21 mouse cellular contexts compared by ENCODE assay signal in the genomic region with DNA sequence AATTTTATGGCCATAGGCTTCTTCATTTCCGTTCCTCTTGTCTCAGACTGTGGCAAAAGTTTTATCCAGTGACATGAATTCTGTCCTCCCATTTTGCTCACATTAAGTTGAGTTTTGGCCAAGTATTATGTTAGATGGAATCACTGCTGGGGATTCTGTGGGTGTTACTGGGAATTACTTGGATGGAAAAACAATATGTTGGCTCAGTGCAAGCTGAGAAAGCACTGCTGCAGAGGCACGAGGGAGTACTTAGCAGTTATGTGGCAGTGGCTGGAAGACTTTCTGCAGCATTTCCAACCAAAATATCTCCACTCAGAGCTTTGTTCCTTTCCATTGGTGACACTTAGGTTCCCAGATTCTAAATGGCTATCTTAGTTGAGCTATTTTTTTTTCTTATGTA.
DNase-seq lines count a peak whose midpoint lies in the region; ATAC-seq and TF ChIP-seq lines count a peak whose summit lies in the region.
"Had no signal": no experiment of that assay in that cellular context is flagged by ENCODE, and none has a peak within 500 bp of the region (broad histone marks: within the 10 kb centered on the region; RNA-seq: fewer than 3 reads in every experiment).

No protein-coding gene starts in this region.

- peak overlapping the region; percentile 47; the same call in 1 of the 2 replicates for H3K27ac ChIP-seq in hindbrain, embryonic 11.5 days (ENCODE audit: low read depth, low read length)
- no peak overlapping the region for H3K27ac ChIP-seq in hindbrain, embryonic 13.5 days
- H3K27ac ChIP-seq in limb, embryonic 14.5 days (replicated peaks; ENCODE audit: low read depth, low read length): no peak overlapping the region
- H3K27ac ChIP-seq: heart, embryonic 15.5 days had no signal

- H3K9ac ChIP-seq in hindbrain, embryonic 11.5 days (ENCODE audit: low read depth, low read length): no peak overlapping the region
- H3K9ac ChIP-seq in hindbrain, embryonic 13.5 days: no peak overlapping the region
- H3K9ac ChIP-seq in limb, embryonic 14.5 days (ENCODE audit: low read depth, low read length, severe bottlenecking): no peak overlapping the region
- H3K9ac ChIP-seq: heart, embryonic 15.5 days; hindbrain, embryonic 15.5 days had no signal

- no peak overlapping the region for H3K4me2 ChIP-seq in hindbrain, embryonic 11.5 days (replicated peaks; ENCODE audit: low read depth, low read length)
- H3K4me2 ChIP-seq in hindbrain, embryonic 13.5 days: no peak overlapping the region
- H3K4me2 ChIP-seq in limb, embryonic 14.5 days (replicated peaks; ENCODE audit: low read depth, low read length, severe bottlenecking): no peak overlapping the region
- H3K4me2 ChIP-seq: heart, embryonic 15.5 days; hindbrain, embryonic 15.5 days; liver, embryonic 11.5 days had no signal

- no peak for TF ChIP-seq POLR2A in limb, embryonic 14.5 days (IDR thresholded peaks at IDR 0.05; ENCODE audit: borderline replicate concordance, extremely low read depth, insufficient read depth, insufficient read length)

- H3K9me3 ChIP-seq in hindbrain, embryonic 11.5 days (ENCODE audit: control insufficient read depth, low read length): no peaks in the 10 kb centered on the region
- no peaks in the 10 kb centered on the region for H3K9me3 ChIP-seq in hindbrain, embryonic 13.5 days
- H3K9me3 ChIP-seq in limb, embryonic 14.5 days (ENCODE audit: control insufficient read depth, low read length): no peaks in the 10 kb centered on the region
- H3K9me3 ChIP-seq: G1E; heart, embryonic 15.5 days; hindbrain, embryonic 15.5 days had no signal

- H3K4me3 ChIP-seq in hindbrain, embryonic 11.5 days (ENCODE audit: low read depth, low read length): no peak overlapping the region
- H3K4me3 ChIP-seq in hindbrain, embryonic 13.5 days: no peak overlapping the region
- no peak overlapping the region for H3K4me3 ChIP-seq in limb, embryonic 14.5 days (replicated peaks; ENCODE audit: low read length)
- H3K4me3 ChIP-seq: heart, embryonic 15.5 days; hindbrain, embryonic 15.5 days; megakaryocyte, embryonic 14.5 days; myocyte had no signal

- WGBS in hindbrain, embryonic 11.5 days: 72% methylated on average over 2 of the region's 2 CpGs
- 50% methylated on average over 2 of the region's 2 CpGs for WGBS in hindbrain, embryonic 13.5 days
- 51% methylated on average over 2 of the region's 2 CpGs for WGBS in limb, embryonic 14.5 days

- ATAC-seq in hindbrain, embryonic 11.5 days (ENCODE audit: low FRiP score): no peak
- ATAC-seq in hindbrain, embryonic 13.5 days (ENCODE audit: low FRiP score): no peak
- 0 out of 2 replicates have a peak, but pooled peaks have one; percentile 44 for ATAC-seq in limb, embryonic 14.5 days (ENCODE audit: low FRiP score, low read depth)
- ATAC-seq: intestine, postnatal 0 days had no signal

- H3K36me3 ChIP-seq in hindbrain, embryonic 11.5 days (ENCODE audit: control insufficient read depth, insufficient read depth, low read length): no peaks in the 10 kb centered on the region
- H3K36me3 ChIP-seq in hindbrain, embryonic 13.5 days: no peaks in the 10 kb centered on the region
- H3K36me3 ChIP-seq in limb, embryonic 14.5 days (ENCODE audit: control insufficient read depth, insufficient read depth, low read length): no peaks in the 10 kb centered on the region
- H3K36me3 ChIP-seq: G1E; heart, embryonic 15.5 days; hindbrain, embryonic 15.5 days had no signal

- H3K27me3 ChIP-seq in hindbrain, embryonic 11.5 days (ENCODE audit: control insufficient read depth, insufficient read depth, low read length): no peaks in the 10 kb centered on the region
- H3K27me3 ChIP-seq in hindbrain, embryonic 13.5 days: no peaks in the 10 kb centered on the region
- no peaks in the 10 kb centered on the region for H3K27me3 ChIP-seq in limb, embryonic 14.5 days (ENCODE audit: control insufficient read depth, insufficient read depth, low read length)
- H3K27me3 ChIP-seq: heart, embryonic 15.5 days; hindbrain, embryonic 15.5 days; megakaryocyte, embryonic 14.5 days had no signal

- H3K4me1 ChIP-seq in hindbrain, embryonic 11.5 days (replicated peaks; ENCODE audit: control insufficient read depth, insufficient read depth, low read length): no peaks in the 10 kb centered on the region
- 0 out of 2 replicates have a peak, but pooled peaks cover 6% of the 10 kb centered on the region for H3K4me1 ChIP-seq in hindbrain, embryonic 13.5 days (replicated peaks)
- no peaks in the 10 kb centered on the region for H3K4me1 ChIP-seq in limb, embryonic 14.5 days (ENCODE audit: control insufficient read depth, insufficient read depth, low read length)
- H3K4me1 ChIP-seq: heart, embryonic 15.5 days; hindbrain, embryonic 15.5 days; megakaryocyte, embryonic 14.5 days had no signal

- peak; percentile 30 for DNase-seq in gastrocnemius, adult 18-20 months (ENCODE audit: low spot score)
- no peak for DNase-seq in gastrocnemius, postnatal 10 days
- DNase-seq in hindbrain, embryonic 11.5 days (ENCODE audit: low spot score): no peak
- peak; percentile 29 for DNase-seq in Muller cell, postnatal 12 days (ENCODE audit: inconsistent ontology term)
- DNase-seq in limb, embryonic 14.5 days (ENCODE audit: low spot score): peak; percentile 41
- no peak for DNase-seq in left cerebral cortex, adult 9 months (ENCODE audit: low spot score in 2 of 2)
- no peak for DNase-seq in layer of hippocampus, postnatal 10 days (ENCODE audit: low spot score in 2 of 2)
- DNase-seq: adrenal gland, postnatal 25 days; cerebellum, adult 2 months; cerebellum, postnatal 36 days; layer of hippocampus, postnatal 36 days; lung, adult 18-20 months; right cerebral cortex, postnatal 25 days had no signal

Comparison
In these comparisons a context has a peak if more than half of its experiments do, and no peak if none do; other contexts are left out.
1. DNase-seq: peak in gastrocnemius, adult 18-20 months (single experiment), Muller cell, postnatal 12 days (single experiment) and limb, embryonic 14.5 days (single experiment); none in gastrocnemius, postnatal 10 days (single experiment), hindbrain, embryonic 11.5 days (single experiment), left cerebral cortex, adult 9 months (0 of 2) and layer of hippocampus, postnatal 10 days (0 of 2).